In the genomic region with DNA sequence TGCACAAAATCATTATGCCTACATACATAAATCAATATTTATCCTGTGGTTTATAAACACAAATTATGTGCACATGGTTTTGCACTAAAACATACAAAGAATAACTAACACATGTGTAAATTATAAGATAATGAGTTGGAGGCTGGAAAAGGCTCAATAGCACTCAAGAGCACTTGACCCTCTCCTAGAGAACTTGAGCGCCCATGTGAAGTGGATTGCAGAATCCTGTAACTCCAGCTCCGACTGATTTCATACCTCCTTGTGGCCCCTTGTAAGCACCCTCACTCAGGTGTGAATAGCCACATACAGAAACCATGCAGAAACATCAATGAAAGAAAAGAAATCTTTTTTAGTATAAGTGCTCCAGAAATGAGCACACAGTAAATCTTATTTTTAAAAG, we compare ENCODE assay signal across 25 mouse cellular contexts.
"Had no signal": no experiment of that assay in that cellular context is flagged by ENCODE, and none has a peak within 500 bp of the region (broad histone marks: within the 10 kb centered on the region; RNA-seq: fewer than 3 reads in every experiment).

No protein-coding gene starts in this region.

- H3K27me3 ChIP-seq: limb, embryonic 12.5 days; limb, embryonic 15.5 days; megakaryocyte, embryonic 14.5 days; midbrain, embryonic 13.5 days; neural tube, embryonic 13.5 days had no signal

- H3K36me3 ChIP-seq: limb, embryonic 12.5 days; limb, embryonic 15.5 days; midbrain, embryonic 10.5 days; midbrain, embryonic 13.5 days; neural tube, embryonic 13.5 days had no signal

- H3K9ac ChIP-seq: limb, embryonic 12.5 days; limb, embryonic 15.5 days; liver, embryonic 14.5 days; liver, postnatal 0 days; midbrain, embryonic 13.5 days; neural tube, embryonic 13.5 days had no signal

- H3K4me1 ChIP-seq: limb, embryonic 15.5 days; megakaryocyte, embryonic 14.5 days; midbrain, embryonic 10.5 days; midbrain, embryonic 13.5 days; neural tube, embryonic 13.5 days had no signal

- H3K4me2 ChIP-seq: limb, embryonic 12.5 days; limb, embryonic 15.5 days; liver, embryonic 11.5 days; midbrain, embryonic 13.5 days; neural tube, embryonic 13.5 days had no signal

- DNase-seq: kidney, adult 18-20 months; kidney, adult 9 months; kidney, postnatal 25 days; layer of hippocampus, adult 9-11 months; layer of hippocampus, postnatal 36 days; left cerebral cortex, postnatal 4 days; liver, postnatal 0 days; retina, postnatal 1 day; right cerebral cortex, postnatal 25 days; thymus, adult 18-20 months; thymus, postnatal 36 days had no signal

- H3K9me3 ChIP-seq: limb, embryonic 12.5 days; limb, embryonic 15.5 days; megakaryocyte, embryonic 14.5 days; midbrain, embryonic 10.5 days; midbrain, embryonic 13.5 days; neural tube, embryonic 13.5 days had no signal

- H3K4me3 ChIP-seq: layer of hippocampus, adult 2 months; left cerebral cortex, adult 2 months; limb, embryonic 12.5 days; limb, embryonic 15.5 days; megakaryocyte, embryonic 14.5 days; midbrain, embryonic 10.5 days; midbrain, embryonic 13.5 days; myocyte; neural tube, embryonic 13.5 days had no signal

- H3K27ac ChIP-seq: layer of hippocampus, adult 2 months; left cerebral cortex, adult 2 months; limb, embryonic 12.5 days; limb, embryonic 15.5 days; liver, embryonic 14.5 days; midbrain, embryonic 10.5 days; midbrain, embryonic 13.5 days; neural tube, embryonic 13.5 days had no signal

- ATAC-seq: inflammation-experienced regulatory T-cells, adult 6 months; intestine, embryonic 16.5 days; liver, postnatal 0 days; midbrain, embryonic 13.5 days; midbrain, embryonic 16.5 days had no signal
